Mouse (Mus musculus): Measurements from ENCODE around the gene Tcf12.
A peak's percentile ranks its signal among the peaks of the same experiment; 100 is the strongest.

Tcf12 gene

GRCm38 (mm10) chr9:72088893-72089611, 22.6 kb downstream of the Tcf12 start:
- no peak for DNase-seq (ENCODE audit: low spot score)

- DNase-seq (ENCODE audit: low spot score), result no peak
Measured at GRCm38 (mm10) chr9:72085017-72085416, 26.7 kb downstream of the Tcf12 start.

DNA sequence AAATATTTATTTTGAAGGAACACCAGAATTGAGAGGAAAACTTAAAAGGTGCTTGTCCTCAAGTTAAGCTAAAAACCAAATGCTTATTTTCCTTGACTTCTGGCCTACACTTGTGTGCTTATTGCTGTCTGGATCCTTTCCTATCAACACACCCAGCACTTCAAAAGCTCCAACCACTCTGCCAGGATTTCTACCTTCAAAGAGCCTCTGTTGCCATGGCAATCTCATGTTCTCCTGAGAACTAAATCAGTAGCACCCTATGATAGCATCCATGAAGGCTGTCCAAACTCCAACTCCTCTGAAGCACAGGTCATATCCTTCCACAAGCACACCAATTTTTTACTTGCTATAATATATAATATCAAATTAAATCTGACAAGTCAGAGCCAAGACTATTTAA, 27.5 kb downstream of the Tcf12 start:
- peak; percentile 54 for DNase-seq (ENCODE audit: low spot score)

- DNase-seq (ENCODE audit: low spot score), result no peak
Measured at GRCm38 (mm10) chr9:72076158-72076557, 35.5 kb downstream of the Tcf12 start.

DNA sequence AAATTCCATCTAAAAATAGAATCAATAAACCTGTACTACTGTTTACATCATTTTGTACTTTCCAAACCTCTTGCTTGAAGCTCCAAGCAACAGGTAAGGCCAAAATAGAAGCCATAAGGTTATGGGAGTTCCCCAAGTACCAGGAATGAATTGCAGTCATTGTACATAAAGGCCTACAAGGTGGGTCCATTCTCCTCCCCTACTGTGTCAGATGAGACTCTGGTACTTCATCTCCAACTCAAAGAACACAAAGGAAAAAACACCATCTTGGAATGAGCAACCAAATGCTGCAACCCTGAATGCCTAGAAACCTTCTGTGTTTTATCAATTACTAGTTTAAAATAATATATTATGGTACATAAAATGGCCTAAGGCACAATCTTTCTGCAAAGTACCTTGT, 45.5 kb downstream of the Tcf12 start:
- no peak for DNase-seq (ENCODE audit: low spot score)

DNA sequence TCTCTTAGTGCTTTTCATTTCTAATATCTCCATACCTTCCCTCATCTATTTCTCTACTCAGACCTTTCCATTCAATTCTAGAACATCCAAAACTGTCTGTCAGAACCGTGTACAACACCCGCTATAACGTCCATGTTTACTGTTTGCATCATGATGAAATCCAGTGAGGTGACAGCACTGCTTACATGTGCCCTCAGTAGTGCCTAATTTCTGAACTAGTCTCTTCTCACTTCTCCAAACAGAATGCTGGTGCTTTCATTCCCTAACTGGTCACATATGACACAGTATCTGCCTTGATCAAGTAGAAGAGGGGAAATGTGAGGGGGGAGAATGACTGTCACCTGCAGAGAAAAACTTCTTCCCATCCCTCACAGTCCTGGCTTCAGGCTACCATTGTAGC, 58.5 kb downstream of the Tcf12 start:
- DNase-seq (ENCODE audit: low spot score), result no peak

GRCm38 (mm10) chr9:72040156-72040555, 71.5 kb downstream of the Tcf12 start:
- DNase-seq (ENCODE audit: low spot score), result no peak

DNA sequence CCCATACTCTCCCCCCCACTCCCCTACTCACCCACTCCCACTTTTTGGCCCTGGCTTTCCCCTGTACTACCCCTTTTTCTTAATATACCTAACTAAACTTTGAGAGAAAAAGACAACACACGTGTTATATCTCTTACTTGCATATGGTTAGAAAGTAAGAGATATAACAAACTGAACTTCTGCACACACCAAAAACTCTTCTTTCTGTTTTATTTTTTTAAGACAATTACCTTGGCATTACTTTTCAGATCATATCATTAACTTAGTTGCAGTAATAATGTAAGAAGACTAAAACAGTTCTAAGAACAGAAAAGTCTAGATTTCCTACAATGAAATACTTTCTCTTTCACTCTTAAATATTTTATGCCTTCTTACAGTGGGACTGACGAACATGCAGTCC, 72.3 kb downstream of the Tcf12 start:
- DNase-seq (ENCODE audit: low spot score), result no peak

GRCm38 (mm10) chr9:72037059-72037516, 74.6 kb downstream of the Tcf12 start:
- no peak for DNase-seq (ENCODE audit: low spot score)

DNA sequence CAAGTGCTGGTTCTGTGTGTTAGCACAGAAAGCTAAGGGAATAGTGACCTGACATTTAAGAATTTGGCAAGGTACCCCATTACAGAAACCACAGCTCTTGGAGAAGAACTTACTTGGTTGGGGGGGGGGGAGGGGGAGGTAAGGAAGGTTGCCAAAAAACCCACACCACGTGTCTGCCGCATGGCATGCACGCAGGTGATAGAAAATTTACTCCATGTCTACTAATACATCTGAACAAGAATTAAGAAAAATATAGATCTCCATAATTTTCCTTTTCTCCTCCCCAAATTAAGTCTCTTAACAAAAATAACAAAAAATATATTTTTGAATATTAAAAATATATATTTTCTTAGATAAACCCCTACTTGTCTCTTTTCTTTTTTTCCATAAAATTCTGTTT, 75.4 kb downstream of the Tcf12 start:
- DNase-seq (ENCODE audit: low spot score), result no peak

- no peak for DNase-seq (ENCODE audit: low spot score)
Measured at GRCm38 (mm10) chr9:72033271-72033670, 78.4 kb downstream of the Tcf12 start.

GRCm38 (mm10) chr9:72030274-72030673, 81.4 kb downstream of the Tcf12 start:
- no peak for DNase-seq (ENCODE audit: low spot score)

DNA sequence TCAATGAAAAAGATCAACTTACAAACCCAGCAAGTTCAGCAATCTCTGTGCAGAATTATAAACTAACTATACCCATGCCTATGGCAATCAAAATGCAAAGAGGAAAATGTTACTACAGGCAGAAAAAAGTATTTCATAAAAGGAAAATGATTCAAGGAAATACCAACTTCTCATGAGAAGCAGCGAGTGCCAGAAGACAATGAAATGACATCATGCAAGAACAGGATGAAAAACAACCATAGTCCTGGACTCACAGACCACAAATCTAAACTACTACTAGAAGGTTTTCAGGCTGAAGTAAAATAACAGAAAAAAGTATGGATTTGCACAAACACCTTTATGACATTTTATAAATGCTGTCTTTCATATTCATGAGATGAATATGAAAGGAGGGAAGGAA, 82.1 kb downstream of the Tcf12 start:
- DNase-seq (ENCODE audit: low spot score), result no peak

DNA sequence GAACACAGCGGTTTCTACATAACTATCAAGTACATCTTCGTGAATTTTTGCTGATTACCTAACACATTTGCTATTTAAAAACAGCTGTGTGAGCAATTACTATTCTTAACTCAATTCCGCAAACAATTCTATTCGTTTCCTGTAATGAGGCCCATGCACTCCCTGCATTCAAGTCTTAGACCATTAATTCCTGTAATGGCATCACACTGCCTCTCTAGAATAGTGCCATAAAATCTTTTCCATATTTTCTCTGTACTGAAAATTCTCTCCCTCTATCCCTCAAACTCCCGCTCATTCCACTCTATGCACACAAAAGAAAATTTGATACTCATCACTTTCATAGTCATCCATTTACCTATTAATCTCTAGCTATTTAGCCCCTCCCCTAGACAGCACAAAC, 88.4 kb downstream of the Tcf12 start:
- DNase-seq (ENCODE audit: low spot score), result no peak

GRCm38 (mm10) chr9:72021512-72021911, 90.2 kb downstream of the Tcf12 start:
- no peak for DNase-seq (ENCODE audit: low spot score)

DNA sequence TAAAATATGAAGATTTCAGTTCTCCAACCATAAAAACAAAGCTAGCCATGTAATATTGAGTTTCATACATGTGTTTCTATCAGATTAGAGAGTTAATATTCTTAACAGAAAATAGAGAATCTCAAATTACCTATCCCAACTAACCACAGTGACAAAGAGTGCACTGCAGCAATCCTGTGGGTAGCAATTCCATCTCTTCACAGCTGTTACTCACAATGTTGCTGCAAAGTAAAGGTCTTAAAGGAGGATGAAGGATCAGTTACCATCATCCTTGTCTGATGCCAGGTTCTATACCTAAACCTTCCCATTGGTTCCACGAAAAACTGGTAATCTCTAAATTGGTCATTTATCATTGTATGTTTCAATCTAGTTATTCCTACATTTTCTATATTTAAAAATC, 95.7 kb downstream of the Tcf12 start:
- DNase-seq (ENCODE audit: low spot score), result no peak

GRCm38 (mm10) chr9:72014585-72015381, 96.9 kb downstream of the Tcf12 start:
- no peak for DNase-seq (ENCODE audit: low spot score)

DNA sequence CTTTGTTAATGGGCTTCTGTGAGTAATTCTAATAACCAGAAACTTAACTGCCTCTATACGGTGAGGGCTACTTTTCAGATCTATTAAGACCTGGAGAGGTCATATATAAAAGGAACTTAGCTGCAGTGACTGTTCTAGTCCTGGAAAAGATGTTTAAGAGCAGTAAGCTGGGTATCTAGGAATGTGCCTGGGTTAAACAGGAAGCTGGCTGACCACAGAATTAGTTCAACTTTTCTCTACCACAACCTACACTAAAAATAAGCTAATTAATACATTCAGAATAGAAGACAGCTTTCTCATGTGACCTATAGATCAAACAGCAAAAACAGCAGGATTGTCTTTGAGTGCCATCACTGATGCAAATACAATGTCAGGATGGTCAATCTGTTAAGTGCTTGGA, 98.1 kb downstream of the Tcf12 start:
- no peak for DNase-seq (ENCODE audit: low spot score)

DNA sequence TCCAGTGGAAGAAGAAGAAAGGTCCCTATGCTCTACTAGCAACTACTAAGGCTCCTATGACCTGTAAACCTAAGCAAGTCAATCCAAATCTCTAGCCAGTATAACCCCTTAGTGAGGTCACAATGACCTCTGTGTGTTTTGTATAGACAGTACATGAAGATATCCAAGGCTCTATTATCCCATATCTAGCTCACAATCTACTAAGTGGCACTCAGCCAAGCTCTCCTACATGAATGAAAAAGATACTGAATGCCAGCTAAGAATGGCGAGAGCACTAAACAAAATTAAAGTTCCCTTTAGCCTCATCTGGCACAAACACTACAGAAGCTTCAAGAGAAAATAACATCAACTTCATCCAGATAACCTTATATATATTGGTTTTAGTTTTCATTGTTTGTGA, 103.0 kb downstream of the Tcf12 start:
- DNase-seq (ENCODE audit: low spot score), result no peak

DNA sequence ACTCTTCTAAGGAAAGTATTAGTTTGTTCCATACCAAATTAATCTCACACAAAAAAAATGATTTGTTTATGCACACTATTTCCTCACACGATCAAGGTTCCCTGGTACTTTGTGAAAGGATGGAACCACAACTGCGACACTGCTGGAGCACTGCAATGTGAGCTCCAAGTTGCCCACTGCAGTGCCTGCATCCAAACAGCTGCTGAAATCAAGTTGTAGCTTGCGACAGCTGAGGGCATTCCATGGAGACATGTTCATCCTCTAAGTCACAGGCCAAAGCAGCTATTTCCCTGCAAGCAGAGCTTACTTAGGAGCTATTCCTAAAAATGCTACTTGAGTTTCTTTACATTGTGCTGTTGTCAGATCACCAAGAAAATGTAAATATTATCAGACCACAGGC, 120.5 kb downstream of the Tcf12 start:
- no peak for DNase-seq (ENCODE audit: low spot score)

DNA sequence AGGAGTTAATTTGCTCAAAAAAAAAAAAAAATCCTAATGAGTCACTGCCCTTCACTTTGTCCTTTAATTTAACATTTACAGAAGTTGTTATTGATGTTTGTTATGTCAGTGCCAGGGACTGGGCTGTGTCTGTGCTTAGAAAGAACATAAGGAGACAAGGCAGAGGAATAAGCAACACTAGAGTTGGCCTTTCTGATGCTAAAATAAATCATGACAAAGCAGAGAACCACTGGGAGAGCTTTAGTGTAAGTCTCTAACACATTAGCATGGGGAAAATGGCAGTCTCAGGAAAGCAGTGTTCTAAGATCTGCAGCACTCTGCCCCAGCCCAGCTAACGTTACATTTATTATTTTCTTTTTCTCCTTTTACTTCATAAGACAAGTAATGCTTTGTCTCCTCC, 121.3 kb downstream of the Tcf12 start:
- DNase-seq (ENCODE audit: low spot score), result no peak

- no peak for DNase-seq (ENCODE audit: low spot score)
Measured at GRCm38 (mm10) chr9:71989663-71990062, 122.0 kb downstream of the Tcf12 start.

DNA sequence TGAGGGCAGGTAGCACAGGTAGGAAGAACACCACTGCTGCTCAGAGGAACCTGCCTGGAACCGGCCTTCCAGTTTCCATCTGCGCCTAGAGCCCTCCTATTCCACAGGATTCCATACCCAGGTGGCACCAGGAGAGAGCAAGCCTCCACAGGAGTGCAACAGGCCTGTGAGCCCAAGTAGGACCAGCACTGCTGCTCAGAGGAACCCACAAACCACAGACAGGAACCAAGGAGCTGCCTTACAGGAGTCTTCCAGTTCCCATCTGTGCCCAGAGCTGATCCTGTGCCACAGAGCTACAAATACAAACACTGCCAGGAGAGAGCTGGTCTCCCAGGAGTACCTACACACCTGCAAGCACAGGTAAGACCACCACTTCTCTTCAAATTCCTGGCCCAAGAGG, 125.0 kb downstream of the Tcf12 start:
- DNase-seq (ENCODE audit: low spot score), result no peak

DNA sequence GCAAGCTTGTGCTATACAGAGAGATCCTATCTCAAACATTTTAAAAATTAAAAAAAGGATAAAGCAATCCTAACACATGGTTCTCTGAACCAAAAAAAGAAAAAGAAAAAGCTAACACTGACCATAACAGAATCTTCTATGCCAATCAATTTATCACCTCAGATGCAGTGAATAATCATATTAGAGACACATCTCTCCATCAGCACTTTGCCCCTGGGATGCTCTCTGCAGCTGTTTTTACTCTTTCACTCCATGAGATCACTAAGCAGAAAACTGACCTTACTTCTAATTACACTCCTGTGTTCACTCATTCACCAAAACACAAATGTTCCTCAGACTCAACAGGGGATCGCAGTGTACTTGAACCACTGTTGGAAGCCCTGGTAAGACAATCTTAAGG, 128.8 kb downstream of the Tcf12 start:
- no peak for DNase-seq (ENCODE audit: low spot score)

All from lung, postnatal 25 days (tissue).